Mouse (Mus musculus) CH12.LX (cell line): ENCODE data around the gene Ablim2. TPM values are rescaled to one million over a fixed set of nuclear protein-coding genes. Genes with fewer than 3 reads are reported as not detected.

Experiments
- DNase-seq: peaks from one replicate; pipeline ENCODE4 v3.0.0-alpha.2; 2013; ENCODE audit errors: extremely low read depth
- H3K27ac ChIP-seq: 2 replicates; pipeline ENCODE4 v1.5.1; 2012; ENCODE audit warnings: low read depth, mild to moderate bottlenecking, control low read depth, moderate library complexity; ENCODE audit not compliant: insufficient read depth
- H3K27me3 ChIP-seq: replicated peaks from 2 replicates; pipeline ENCODE3; 2012; ENCODE audit warnings: inconsistent platforms
- H3K36me3 ChIP-seq, 2 experiments: replicated peaks in 1 of 2; 2 replicates each; pipeline versions ENCODE3 to v1.6.1; 2012; ENCODE audit warnings: inconsistent platforms in 1 of 2, low read length in 1 of 2, mild to moderate bottlenecking in 1 of 2, mixed read lengths in 1 of 2, moderate library complexity in 1 of 2; ENCODE audit not compliant: control insufficient read depth in 1 of 2, insufficient read depth in 1 of 2
- H3K4me1 ChIP-seq, 2 experiments: 2 replicates each; pipeline ENCODE4 v1.6.1; 2012; ENCODE audit warnings: inconsistent platforms in 1 of 2, moderate library complexity in 1 of 2; ENCODE audit not compliant: insufficient read depth in 2 of 2, control insufficient read depth in 1 of 2
- H3K4me2 ChIP-seq: 2 replicates; pipeline ENCODE4 v1.6.1; 2012; ENCODE audit warnings: low read depth, mild to moderate bottlenecking, control low read depth; ENCODE audit not compliant: poor library complexity, insufficient read depth, severe bottlenecking
- H3K4me3 ChIP-seq, 3 experiments: fragments of 150-350 bp in 1 of 3; sonication (generic) in 1 of 3; replicated peaks in 1 of 3; 2 replicates each; pipeline versions ENCODE3 to v1.5.1; 2011 to 2012; ENCODE audit warnings: low read depth in 2 of 3, low read length in 2 of 3, mild to moderate bottlenecking in 2 of 3, moderate library complexity in 2 of 3, control low read depth in 1 of 3, improper control_type of control experiment in 1 of 3, inconsistent platforms in 1 of 3, mixed read lengths in 1 of 3; ENCODE audit not compliant: poor library complexity in 1 of 3
- H3K79me2 ChIP-seq: replicated peaks from 2 replicates; pipeline ENCODE4 v1.6.1; 2012; ENCODE audit warnings: mild to moderate bottlenecking, moderate library complexity; ENCODE audit not compliant: control insufficient read depth, poor library complexity, insufficient read depth, severe bottlenecking; ENCODE audit errors: extremely low read depth
- H3K9ac ChIP-seq: 2 replicates; pipeline ENCODE4 v1.6.1; 2012; ENCODE audit warnings: low read depth, mild to moderate bottlenecking, control low read depth, moderate library complexity; ENCODE audit not compliant: insufficient read depth
- H3K9me3 ChIP-seq: replicated peaks from 2 replicates; pipeline ENCODE3; 2012; ENCODE audit warnings: low read length, inconsistent platforms, mixed read lengths
- CHD2 ChIP-seq: IDR thresholded peaks from 2 replicates; pipeline ENCODE4 v1.6.1; 2011; ENCODE audit warnings: low read length, improper control_type of control experiment
- CTCF ChIP-seq, 2 experiments: IDR thresholded peaks in 1 of 2; conservative IDR thresholded peaks in 1 of 2; 2 replicates each; pipeline ENCODE4 v1.5.1; 2011 to 2012; ENCODE audit warnings: low read depth in 2 of 2, low read length in 2 of 2, improper control_type of control experiment in 1 of 2, inconsistent platforms in 1 of 2, mild to moderate bottlenecking in 1 of 2, moderate library complexity in 1 of 2
- E2F4 ChIP-seq: IDR thresholded peaks from 2 replicates; pipeline ENCODE4 v1.6.1; 2011; ENCODE audit warnings: low read depth, low read length, improper control_type of control experiment; ENCODE audit not compliant: insufficient replicate concordance
- GABPA ChIP-seq: IDR thresholded peaks from 2 replicates; pipeline ENCODE4 v1.6.1; 2012; ENCODE audit warnings: low read depth, low read length, improper control_type of control experiment, inconsistent platforms; ENCODE audit not compliant: insufficient replicate concordance
- IRF4 ChIP-seq: IDR thresholded peaks from 2 replicates; pipeline ENCODE4 v1.6.1; 2014; ENCODE audit warnings: low read depth, mild to moderate bottlenecking, inconsistent platforms, low read length, improper control_type of control experiment
- JUN ChIP-seq: IDR thresholded peaks from 2 replicates; pipeline ENCODE4 v1.6.1; 2011; ENCODE audit warnings: low read depth, mild to moderate bottlenecking, low read length, improper control_type of control experiment, moderate library complexity; ENCODE audit not compliant: insufficient read depth
- MAFK ChIP-seq: IDR thresholded peaks from 2 replicates; pipeline ENCODE4 v1.6.1; 2011; ENCODE audit warnings: low read length, improper control_type of control experiment; ENCODE audit not compliant: insufficient replicate concordance
- MAZ ChIP-seq: IDR thresholded peaks from 2 replicates; pipeline ENCODE4 v1.6.1; 2012; ENCODE audit warnings: low read depth, mild to moderate bottlenecking, inconsistent platforms, low read length, improper control_type of control experiment, moderate library complexity
- MYC ChIP-seq: IDR thresholded peaks from 2 replicates; pipeline ENCODE4 v1.6.1; 2011; ENCODE audit warnings: low read depth, mild to moderate bottlenecking, improper control_type of control experiment, low read length
- NELFE ChIP-seq: IDR thresholded peaks from 2 replicates; pipeline ENCODE4 v1.6.1; 2011; ENCODE audit warnings: low read depth, low read length, improper control_type of control experiment
- NRF1 ChIP-seq: IDR thresholded peaks from 2 replicates; pipeline ENCODE4 v1.6.1; 2014; ENCODE audit warnings: low read depth, mild to moderate bottlenecking, inconsistent platforms, low read length, improper control_type of control experiment, moderate library complexity
- POLR2AphosphoS2 ChIP-seq: IDR thresholded peaks from 2 replicates; pipeline ENCODE4 v1.6.1; 2011; ENCODE audit warnings: low read depth, low read length, improper control_type of control experiment
- RAD21 ChIP-seq: IDR thresholded peaks from 2 replicates; pipeline ENCODE4 v1.6.1; 2011; ENCODE audit warnings: low read depth, mild to moderate bottlenecking, low read length, improper control_type of control experiment, moderate library complexity
- RCOR1 ChIP-seq: conservative IDR thresholded peaks from 2 replicates; pipeline ENCODE4 v1.6.1; 2012; ENCODE audit warnings: low read depth, mild to moderate bottlenecking, inconsistent platforms, low read length, improper control_type of control experiment
- SIN3A ChIP-seq: IDR thresholded peaks from 2 replicates; pipeline ENCODE4 v1.6.1; 2012; ENCODE audit warnings: low read length, improper control_type of control experiment, inconsistent platforms
- SMC3 ChIP-seq: IDR thresholded peaks from 2 replicates; pipeline ENCODE4 v1.6.1; 2011; ENCODE audit warnings: low read depth, low read length, improper control_type of control experiment
- TBP ChIP-seq: conservative IDR thresholded peaks from 2 replicates; pipeline ENCODE4 v1.6.1; 2011; ENCODE audit warnings: low read depth, low read length, improper control_type of control experiment
- UBTF ChIP-seq: IDR thresholded peaks from 2 replicates; pipeline ENCODE4 v1.6.1; 2012; ENCODE audit warnings: low read depth, mild to moderate bottlenecking, inconsistent platforms, low read length, improper control_type of control experiment, moderate library complexity
- USF2 ChIP-seq: conservative IDR thresholded peaks from 2 replicates; pipeline ENCODE4 v1.6.1; 2011; ENCODE audit warnings: low read depth, low read length, improper control_type of control experiment
- ZC3H11A ChIP-seq: IDR thresholded peaks from 2 replicates; pipeline ENCODE4 v1.6.1; 2012; ENCODE audit warnings: low read depth, mild to moderate bottlenecking, inconsistent platforms, low read length, improper control_type of control experiment
- ZKSCAN1 ChIP-seq: IDR thresholded peaks from 2 replicates; pipeline ENCODE4 v1.6.1; 2012; ENCODE audit warnings: low read depth, inconsistent platforms, low read length, improper control_type of control experiment, borderline replicate concordance
- ZMIZ1 ChIP-seq: IDR thresholded peaks from 2 replicates; pipeline ENCODE4 v1.6.1; 2012; ENCODE audit warnings: low read depth, mild to moderate bottlenecking, inconsistent platforms, low read length, improper control_type of control experiment
- dilution Hi-C: fragments of 300-500 bp; cut with MboI; formaldehyde crosslinking; loops from 2 replicates; pipeline ENCODE4 v1.14.3; 2020; ENCODE audit warnings: low sequenced_read_pairs; ENCODE audit not compliant: extremely low pct_unique_long_range_greater_than_20kb, extremely low pct_ligation_motif_present
- in situ Hi-C: fragments of 300-500 bp; cut with MboI; formaldehyde crosslinking; loops from 3 replicates; pipeline ENCODE4 v1.14.3; 2019; ENCODE audit warnings: low sequenced_read_pairs, low pct_ligation_motif_present, low pct_unique_long_range_greater_than_20kb, mixed read lengths
- polyA plus RNA-seq: library from polyadenylated mRNA; unstranded; fragments of >175 nt; gene quantifications from 2 replicates; pipeline ENCODE4 v1.2.1, GENCODE M21; 2012; ENCODE audit warnings: low read depth; ENCODE audit not compliant: insufficient read length
- total RNA-seq, 2 experiments: library from RNA; depleted of rRNA; stranded (reverse); fragments of 300-350 nt in 1 of 2; fragments of >200 nt in 1 of 2; gene quantifications; 2 replicates each; pipeline ENCODE4 v1.2.3; 2012 to 2014

The Ablim2 gene
- total and polyA plus RNA-seq, 3 experiments = 4.4 to 12.2 (median 11.0) TPM

GRCm38 (mm10) chr5:35870408-35871012, 112.8 kb downstream of the Ablim2 start:
- in situ Hi-C loops = loop anchor here (10.0 kb wide), 1 partner anchor 334 kb away; the partner anchor contains the start of gene Psapl1
- no peaks in the 10 kb centered on the region for H3K36me3 ChIP-seq
- no peak overlapping the region for H3K9ac ChIP-seq
- H3K4me2 ChIP-seq = no peak overlapping the region
- TF ChIP-seq SMC3 (peak; percentile 89), ZC3H11A (peak; percentile 68), CTCF (conservative IDR thresholded peaks at IDR 0.05 in 1 of 2, IDR thresholded peaks at IDR 0.05 in 1 of 2; ENCODE audit: low read depth in 2 of 2, low read length in 2 of 2) (peak; percentile 65 to 97), GABPA (no peak), RAD21 (peak; percentile 92), MYC (peak; percentile 39; the same call in 1 of the 2 replicates), MAZ (no peak), UBTF (no peak), NELFE (0 out of 2 replicates have a peak, but pooled peaks have one; percentile 11), IRF4 (no peak)
- dilution Hi-C loops = no loop called here
- DNase-seq = peak; percentile 75
- H3K79me2 ChIP-seq = no peaks in the 10 kb centered on the region
- peaks cover 0 to 2% of the 10 kb centered on the region in 2 experiments; a peak in 2 of 4 replicates for H3K4me1 ChIP-seq
- no peak overlapping the region for H3K4me3 ChIP-seq
- peaks cover 51% of the 10 kb centered on the region for H3K27me3 ChIP-seq
- H3K9me3 ChIP-seq = no peaks in the 10 kb centered on the region
- H3K27ac ChIP-seq = no peak overlapping the region

DNA sequence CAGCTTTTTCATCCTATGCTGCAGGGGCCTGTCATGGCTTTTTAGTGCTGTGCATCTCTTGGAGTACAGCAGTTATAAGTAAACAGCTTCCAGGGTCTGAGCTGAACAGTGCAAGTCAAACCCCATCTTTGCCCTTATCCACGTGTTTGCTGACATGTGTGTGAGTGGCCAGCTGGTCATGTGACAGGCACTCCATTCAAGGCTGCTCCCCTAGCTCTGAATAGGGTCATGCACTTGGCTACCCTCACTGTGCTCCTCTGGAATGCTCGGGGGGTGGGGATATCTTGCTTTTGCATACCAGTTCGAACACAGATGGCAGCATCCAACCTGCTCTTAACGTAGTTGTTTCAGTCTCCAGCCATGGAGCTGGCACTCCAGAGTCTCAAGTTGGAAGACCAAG, 115.7 kb downstream of the Ablim2 start:
- DNase-seq = no peak
- in situ Hi-C loops (loop anchor here (10.0 kb wide), 1 partner anchor 331 kb away; the partner anchor contains the start of gene Psapl1), dilution Hi-C loops (no loop called here)
- H3K4me2 ChIP-seq = no peak overlapping the region
- TF ChIP-seq MAZ (no peak), TBP (no peak), ZKSCAN1 (no peak), JUN (no peak), UBTF (no peak), POLR2AphosphoS2 (no peak), ZC3H11A (no peak), GABPA (no peak), NRF1 (no peak), ZMIZ1 (no peak), MYC (no peak), CHD2 (no peak), MAFK (no peak), CTCF (conservative IDR thresholded peaks at IDR 0.05 in 1 of 2, IDR thresholded peaks at IDR 0.05 in 1 of 2; ENCODE audit: low read depth in 2 of 2, low read length in 2 of 2) (no peak), USF2 (no peak), RCOR1 (no peak), SIN3A (no peak), E2F4 (no peak)
- H3K9ac ChIP-seq = no peak overlapping the region
- H3K27ac ChIP-seq = no peak overlapping the region
- no peaks in the 10 kb centered on the region for H3K4me1 ChIP-seq
- H3K27me3 ChIP-seq = peaks cover 39% of the 10 kb centered on the region
- no peaks in the 10 kb centered on the region for H3K36me3 ChIP-seq
- no peaks in the 10 kb centered on the region for H3K9me3 ChIP-seq
- H3K4me3 ChIP-seq = no peak overlapping the region
- H3K79me2 ChIP-seq = no peaks in the 10 kb centered on the region
